Mouse (Mus musculus) thymus, postnatal 10 days (tissue): ENCODE data around the gene Ralb.

ENCODE experiments used
- DNase-seq, 2 experiments: peaks; one replicate each; pipeline ENCODE4 v3.0.0; 2021; ENCODE audit warnings: low spot score in 2 of 2

Gene Ralb

DNA sequence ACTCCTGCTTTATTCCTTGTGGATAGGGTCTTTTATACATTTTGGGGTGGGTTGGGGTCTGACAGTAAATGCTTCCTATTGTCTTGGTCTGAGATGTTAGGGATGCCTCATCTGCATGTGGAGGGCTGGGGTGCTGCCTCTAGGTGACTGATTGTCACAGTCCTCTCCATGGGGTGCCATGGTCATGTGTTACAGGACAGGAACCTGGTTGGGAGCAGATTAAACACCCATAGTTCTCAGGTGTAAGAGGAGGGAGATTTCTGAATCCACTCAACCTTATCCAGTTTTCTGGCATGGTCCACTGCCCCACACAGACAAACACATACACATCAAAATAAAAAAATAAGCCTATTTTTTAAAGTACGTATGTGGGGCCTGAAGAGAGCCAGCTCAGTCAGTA is 12.1 kb downstream of the Ralb start:
- no peak for DNase-seq

DNA sequence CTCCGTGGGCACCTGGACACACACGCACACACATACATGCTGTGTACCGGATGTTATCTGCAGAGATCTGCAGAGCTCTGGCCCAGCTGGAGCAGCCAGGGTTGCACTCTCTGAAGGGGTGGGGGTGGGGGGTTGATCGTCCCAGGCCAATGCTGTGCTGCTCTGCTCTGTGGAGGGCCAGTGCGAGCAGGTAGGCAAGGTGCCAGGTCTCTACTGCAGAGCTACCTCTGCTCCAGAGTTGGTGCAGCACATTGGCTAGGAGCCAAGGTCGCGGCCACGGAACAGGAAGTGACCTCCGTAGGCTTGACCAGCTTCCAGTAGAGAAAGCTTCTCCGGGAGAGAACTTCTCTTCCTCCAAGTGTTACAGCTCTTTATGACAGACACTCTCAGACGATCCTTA is 12.5 kb downstream of the Ralb start:
- DNase-seq = peak; percentile 34 to 44

- no peak for DNase-seq
Measured at GRCm38 (mm10) chr1:119490765-119491164, 13.8 kb downstream of the Ralb start.

- DNase-seq = peak; percentile 45
Measured at GRCm38 (mm10) chr1:119487917-119488590, 16.5 kb downstream of the Ralb start.

GRCm38 (mm10) chr1:119485825-119486224 is 18.8 kb downstream of the Ralb start:
- DNase-seq = no peak

GRCm38 (mm10) chr1:119484457-119484856 is 20.1 kb downstream of the Ralb start:
- peak; percentile 22 to 47 for DNase-seq

DNA sequence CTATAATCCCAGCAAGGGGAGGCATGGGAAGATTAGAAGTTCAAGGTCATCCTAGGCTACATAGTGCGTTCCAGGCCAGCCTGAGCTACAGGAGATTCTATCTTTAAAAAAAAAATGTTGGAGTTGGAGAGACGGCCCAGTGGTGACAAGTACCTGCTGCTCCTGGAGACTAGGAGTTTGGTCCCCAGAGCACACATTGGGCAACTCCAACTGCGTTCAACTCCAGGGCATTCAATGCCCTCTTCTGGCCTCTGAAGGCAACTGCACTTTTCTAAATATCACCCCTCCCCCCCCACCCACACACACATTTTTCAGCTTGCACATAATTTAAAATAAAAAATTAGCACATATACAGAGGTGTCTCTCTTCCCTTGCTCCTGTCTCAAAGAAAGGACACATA is 21.7 kb downstream of the Ralb start:
- DNase-seq = no peak

DNA sequence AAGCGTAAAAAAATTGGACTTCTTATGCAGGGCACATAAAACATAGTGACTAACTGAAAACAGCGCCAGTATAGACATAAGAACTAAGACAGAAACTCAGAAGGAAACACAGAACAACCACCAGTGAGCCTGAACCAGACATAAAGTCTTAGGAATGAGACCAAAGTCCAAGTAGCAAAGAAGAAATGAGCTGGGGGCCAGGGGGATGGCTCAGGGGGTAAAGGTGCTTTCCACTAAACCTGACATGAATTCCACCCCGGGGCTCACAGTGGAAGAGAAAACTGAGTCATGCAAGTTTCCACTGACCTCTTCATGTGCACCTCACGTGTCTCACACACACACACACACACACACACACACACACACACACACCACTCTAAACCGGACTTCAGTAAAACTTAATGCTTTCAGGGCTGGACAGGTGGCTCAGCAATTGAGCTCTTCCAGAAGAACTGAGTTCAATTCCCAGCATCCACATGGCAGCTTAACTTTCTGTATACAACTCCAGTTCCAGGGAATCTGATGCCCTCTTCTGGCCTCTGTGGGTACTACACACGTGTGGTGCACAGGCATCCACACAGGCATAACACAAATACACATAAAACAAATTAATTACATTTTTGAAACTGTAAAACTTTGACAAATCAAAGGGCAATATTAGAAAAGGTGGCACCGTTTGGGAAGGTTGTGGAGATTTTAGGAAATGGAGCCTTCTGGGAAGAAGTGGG is 23.2 kb downstream of the Ralb start:
- DNase-seq = no peak

GRCm38 (mm10) chr1:119480678-119481077 is 23.9 kb downstream of the Ralb start:
- DNase-seq = no peak

DNA sequence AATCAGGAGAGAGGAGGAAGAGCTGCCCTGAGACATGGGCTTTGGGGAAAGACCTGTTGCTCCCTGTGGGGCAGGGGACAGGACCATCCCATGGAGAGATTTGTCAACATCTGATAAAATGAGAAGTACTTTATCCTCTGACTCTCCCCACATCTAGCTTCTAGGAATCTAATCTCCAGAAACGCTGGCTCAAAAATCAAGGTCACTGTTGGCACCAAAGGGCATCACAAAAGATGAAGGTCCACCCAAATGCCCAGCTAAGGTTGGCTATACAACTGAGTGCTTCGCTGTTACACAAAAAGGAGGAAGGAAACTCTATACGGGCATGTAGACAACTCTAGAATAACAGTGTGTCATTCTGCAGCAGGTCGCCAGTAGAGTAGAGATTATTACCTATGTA is 25.0 kb downstream of the Ralb start:
- DNase-seq = no peak

DNA sequence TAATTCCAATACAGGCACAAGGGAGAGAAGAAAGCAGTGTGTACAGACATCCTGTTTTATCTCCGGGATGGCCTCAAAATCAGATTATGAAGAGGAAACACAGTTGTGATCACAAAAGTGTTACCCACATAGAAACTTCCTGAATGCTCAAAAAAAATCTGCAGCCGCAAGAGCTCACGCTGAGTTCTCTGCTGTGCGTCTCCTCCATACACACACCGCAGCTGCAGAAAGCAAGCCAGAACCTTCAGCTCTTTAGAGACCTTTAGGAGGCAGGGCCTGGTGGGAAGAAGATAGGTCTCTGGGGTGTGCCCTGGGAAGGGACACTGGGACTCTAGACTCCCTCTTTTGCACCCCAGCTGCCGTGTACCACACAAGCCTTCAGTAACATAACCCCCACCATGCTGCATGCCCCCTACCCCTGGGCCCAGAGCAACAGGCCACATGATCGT is 27.7 kb downstream of the Ralb start:
- peak in 1 of 2 experiments; percentile 24 for DNase-seq

DNA sequence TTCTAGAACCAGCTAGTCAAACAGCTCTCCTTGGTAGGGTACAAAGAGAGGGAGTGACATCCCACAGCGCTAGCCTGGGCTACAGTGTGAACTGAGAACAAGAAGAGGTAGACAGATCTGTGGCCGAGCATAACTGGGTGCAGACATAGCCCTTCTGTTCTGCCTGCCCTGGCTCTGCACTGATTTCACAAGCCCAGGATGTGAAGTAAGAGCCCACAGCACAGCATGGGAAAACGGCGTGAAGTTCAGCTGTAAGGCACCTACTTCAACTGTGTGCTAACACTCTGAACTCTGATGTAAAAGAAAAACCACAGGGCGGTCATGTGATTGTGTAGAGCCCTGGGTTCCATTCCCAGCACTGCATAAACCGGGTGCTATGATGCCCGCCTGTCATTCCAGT is 29.9 kb downstream of the Ralb start:
- DNase-seq = no peak

- no peak for DNase-seq
Measured at GRCm38 (mm10) chr1:119472648-119473047, 31.9 kb downstream of the Ralb start.

DNA sequence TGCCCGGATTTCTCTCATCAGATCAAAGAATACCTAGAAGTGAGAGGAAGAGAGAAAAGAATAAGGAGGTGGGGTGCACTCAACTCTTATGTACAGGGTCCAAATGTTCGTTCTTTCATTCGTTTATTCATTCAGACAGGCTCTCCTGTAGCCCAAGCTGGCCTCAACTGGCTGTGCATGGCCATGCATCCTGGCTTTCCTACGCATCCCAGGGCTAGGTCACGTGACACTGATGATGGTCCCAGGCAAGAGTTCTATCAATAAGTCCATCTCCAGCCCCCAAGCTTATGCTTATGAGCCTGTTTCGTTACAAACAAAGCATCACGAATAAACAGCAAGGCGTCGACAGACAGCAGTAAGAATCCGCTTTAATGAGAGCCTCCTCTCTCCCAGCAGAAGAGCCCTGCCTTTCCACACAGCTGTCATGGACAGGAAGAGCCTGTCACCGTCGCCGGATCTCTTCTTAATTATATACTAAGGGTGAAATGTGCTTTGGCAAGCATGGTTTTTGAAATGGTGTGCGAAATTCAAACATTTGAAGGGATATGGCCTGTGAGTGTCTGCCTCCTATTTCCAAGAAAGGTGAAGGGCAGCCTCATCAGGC is 32.7 kb downstream of the Ralb start:
- no peak for DNase-seq

- DNase-seq = peak; percentile 28 to 69
Measured at GRCm38 (mm10) chr1:119463386-119463785, 41.2 kb downstream of the Ralb start.

- no peak for DNase-seq
Measured at GRCm38 (mm10) chr1:119460062-119460461, 44.5 kb downstream of the Ralb start.

- peak; percentile 40 to 67 for DNase-seq
Measured at GRCm38 (mm10) chr1:119457993-119458605, 46.5 kb downstream of the Ralb start.

GRCm38 (mm10) chr1:119457528-119457855 is 47.1 kb downstream of the Ralb start:
- no peak for DNase-seq

DNA sequence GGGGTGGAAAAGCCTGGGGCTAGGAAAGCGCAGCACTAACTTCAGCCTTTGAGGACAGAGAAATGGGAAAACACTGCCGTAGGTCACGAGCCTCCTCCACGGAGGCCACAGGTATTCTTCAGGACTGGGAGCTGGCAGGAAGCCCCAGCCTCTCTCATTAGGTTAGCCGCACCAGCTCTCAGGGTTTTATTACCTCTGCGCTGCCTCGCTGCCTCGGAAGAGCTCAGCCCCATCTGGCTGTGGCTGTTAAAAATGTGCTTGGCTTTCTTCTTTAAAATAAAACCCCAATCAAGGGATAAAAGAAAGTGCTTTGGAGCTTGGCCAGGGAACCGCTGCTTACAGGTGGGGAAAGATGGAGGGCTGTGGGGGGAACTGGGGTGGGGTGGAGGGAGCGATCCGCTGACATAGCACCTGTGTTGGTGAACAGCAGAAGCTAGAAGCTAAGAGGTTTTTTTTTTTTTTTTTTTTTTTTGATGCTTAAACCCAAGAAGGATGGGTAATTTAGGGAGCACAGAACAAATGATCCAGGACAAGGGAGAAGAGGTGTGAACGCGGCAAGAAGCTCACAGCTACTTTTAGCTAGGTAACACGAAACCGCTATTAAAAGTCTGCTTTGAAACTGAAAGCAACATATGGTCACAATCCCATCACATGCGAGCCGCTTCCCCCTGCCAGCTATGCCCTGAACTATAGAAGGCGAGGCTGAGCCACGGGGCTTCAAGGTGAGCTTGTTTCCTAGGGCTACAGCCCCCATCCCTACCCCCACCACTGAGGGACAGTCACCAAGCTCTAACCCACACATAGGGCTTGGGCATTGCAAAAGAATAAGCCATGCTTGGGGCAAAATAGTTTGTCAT is 47.7 kb downstream of the Ralb start:
- no peak for DNase-seq

- no peak for DNase-seq
Measured at GRCm38 (mm10) chr1:119453731-119454130, 50.9 kb downstream of the Ralb start.

DNA sequence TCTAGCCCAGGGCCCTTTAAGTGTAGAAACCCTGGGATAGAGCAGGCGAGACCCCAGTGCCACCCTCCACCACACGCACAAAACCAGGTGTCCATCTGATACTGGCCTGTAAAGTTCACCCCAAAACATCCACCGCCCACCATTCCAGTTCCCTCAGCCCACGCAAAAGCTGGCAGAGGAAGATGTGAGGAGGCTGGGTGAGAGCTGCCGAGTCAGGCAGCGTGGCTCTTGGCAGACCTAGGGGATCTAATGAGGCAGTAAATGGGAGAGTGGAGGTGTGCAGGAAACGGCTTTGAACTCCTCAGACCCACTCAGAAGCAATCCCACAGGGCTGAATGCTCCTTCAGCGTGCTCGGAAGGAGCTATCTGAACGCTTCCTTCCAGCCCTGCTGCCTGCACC is 53.2 kb downstream of the Ralb start:
- no peak for DNase-seq
